Comparison of ENCODE assay signal across 13 mouse cellular contexts in the genomic region with DNA sequence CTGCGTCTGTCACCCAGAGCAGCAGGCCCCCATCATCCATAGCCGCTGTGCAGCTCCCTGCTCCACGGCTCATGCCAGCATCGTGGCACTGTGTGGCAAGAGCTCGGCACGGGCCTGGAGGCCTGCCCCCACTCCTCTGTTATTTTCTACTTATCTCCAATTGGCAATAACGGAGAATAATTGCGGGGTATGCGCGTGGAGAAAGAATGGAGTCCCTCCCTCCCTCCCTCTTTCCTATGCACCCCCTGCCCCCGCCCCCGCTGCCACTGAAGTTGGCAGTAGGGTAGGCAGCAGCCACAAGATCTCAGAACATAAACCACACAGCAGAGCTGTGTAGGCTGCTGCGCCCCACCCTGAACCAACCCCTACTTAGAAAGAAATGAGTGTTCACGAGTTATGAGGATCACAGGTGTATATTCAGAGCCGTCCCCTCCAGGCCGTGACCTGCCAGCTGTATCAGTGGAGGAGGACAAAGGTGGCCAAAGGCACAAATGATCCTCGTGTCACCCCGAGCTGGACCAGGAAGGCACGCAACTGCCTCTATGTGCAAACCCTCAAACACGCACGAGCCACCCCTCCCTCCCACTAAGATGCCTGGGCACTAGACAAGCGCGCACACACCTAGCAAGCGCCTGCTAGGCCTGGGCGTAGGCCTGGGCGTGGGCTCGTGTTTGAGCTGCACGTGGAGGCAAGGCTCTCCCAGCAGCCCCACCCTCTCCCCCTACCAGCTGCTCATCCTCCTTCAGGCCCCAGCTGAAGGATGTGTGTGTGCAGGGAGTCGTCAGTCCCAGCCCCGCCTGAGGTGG.
DNase-seq lines count a peak whose midpoint lies in the region; ATAC-seq and TF ChIP-seq lines count a peak whose summit lies in the region.
"Had no signal": no experiment of that assay in that cellular context is flagged by ENCODE, and none has a peak within 500 bp of the region (broad histone marks: within the 10 kb centered on the region; RNA-seq: fewer than 3 reads in every experiment).

No protein-coding gene starts in this region.

- no peak for TF ChIP-seq CTCF in layer of hippocampus, adult 2 months (conservative IDR thresholded peaks at IDR 0.05)
- no peak for TF ChIP-seq CTCF in lung, postnatal 0 days (IDR thresholded peaks at IDR 0.05)

- 71% methylated on average over 30 of the region's 30 CpGs for WGBS in forebrain, embryonic 15.5 days
- 73% methylated on average over 30 of the region's 30 CpGs for WGBS in stomach, embryonic 15.5 days
- 77% methylated on average over 29 of the region's 30 CpGs for WGBS in lung, postnatal 0 days

- peaks cover 15% of the 10 kb centered on the region for H3K4me1 ChIP-seq in forebrain, embryonic 15.5 days
- 0 out of 2 replicates have a peak, but pooled peaks cover 1% of the 10 kb centered on the region for H3K4me1 ChIP-seq in stomach, embryonic 15.5 days
- no peaks in the 10 kb centered on the region for H3K4me1 ChIP-seq in lung, postnatal 0 days (ENCODE audit: insufficient read depth, low read depth, low read length)

- no peaks in the 10 kb centered on the region for H3K9me3 ChIP-seq in forebrain, embryonic 15.5 days
- H3K9me3 ChIP-seq in stomach, embryonic 15.5 days: no peaks in the 10 kb centered on the region
- H3K9me3 ChIP-seq in lung, postnatal 0 days (ENCODE audit: low read length): no peaks in the 10 kb centered on the region
- H3K9me3 ChIP-seq: G1E; limb, embryonic 15.5 days had no signal

- H3K4me2 ChIP-seq in forebrain, embryonic 15.5 days (replicated peaks): no peak overlapping the region
- H3K4me2 ChIP-seq in stomach, embryonic 15.5 days: no peak overlapping the region
- no peak overlapping the region for H3K4me2 ChIP-seq in lung, postnatal 0 days (replicated peaks; ENCODE audit: low read depth, low read length)
- H3K4me2 ChIP-seq: limb, embryonic 15.5 days had no signal

- H3K4me3 ChIP-seq in layer of hippocampus, adult 2 months: no peak overlapping the region
- H3K4me3 ChIP-seq in forebrain, embryonic 15.5 days: no peak overlapping the region
- H3K4me3 ChIP-seq in stomach, embryonic 15.5 days (replicated peaks): no peak overlapping the region
- no peak overlapping the region for H3K4me3 ChIP-seq in lung, postnatal 0 days (ENCODE audit: low read depth, low read length)
- H3K4me3 ChIP-seq: limb, embryonic 15.5 days had no signal

- H3K27me3 ChIP-seq in forebrain, embryonic 15.5 days: no peaks in the 10 kb centered on the region
- H3K27me3 ChIP-seq in stomach, embryonic 15.5 days (replicated peaks): no peaks in the 10 kb centered on the region
- H3K27me3 ChIP-seq in lung, postnatal 0 days (replicated peaks; ENCODE audit: insufficient read depth, low read length): no peaks in the 10 kb centered on the region
- H3K27me3 ChIP-seq: limb, embryonic 15.5 days had no signal

- no peak for TF ChIP-seq EP300 in lung, postnatal 0 days (IDR thresholded peaks at IDR 0.05)

- H3K9ac ChIP-seq in forebrain, embryonic 15.5 days (replicated peaks): peak overlapping the region; percentile 10; the same call in 1 of the 2 replicates
- H3K9ac ChIP-seq in stomach, embryonic 15.5 days: no peak overlapping the region
- H3K9ac ChIP-seq in lung, postnatal 0 days (replicated peaks; ENCODE audit: low read depth): no peak overlapping the region
- H3K9ac ChIP-seq: limb, embryonic 15.5 days had no signal

- no peak for DNase-seq in layer of hippocampus, adult 2 months (ENCODE audit: low spot score in 2 of 2)
- DNase-seq in layer of hippocampus, adult 8-10 months (ENCODE audit: low spot score in 2 of 2): no peak
- peak; percentile 62 for DNase-seq in ZHBTc4 (ENCODE audit: low read depth, low spot score)
- DNase-seq in lung, postnatal 36 days: no peak
- DNase-seq in cerebellum, postnatal 25 days: no peak
- no peak for DNase-seq in lung, postnatal 0 days (ENCODE audit: low spot score)
- DNase-seq: adrenal gland, adult 2 months; cerebellum, adult 8-10 months had no signal

- H3K27ac ChIP-seq in layer of hippocampus, adult 2 months: peak overlapping the region; percentile 79
- H3K27ac ChIP-seq in forebrain, embryonic 15.5 days (replicated peaks): no peak overlapping the region
- no peak overlapping the region for H3K27ac ChIP-seq in stomach, embryonic 15.5 days
- no peak overlapping the region for H3K27ac ChIP-seq in lung, postnatal 0 days (ENCODE audit: low read length)
- H3K27ac ChIP-seq: kidney, postnatal 0 days; limb, embryonic 15.5 days had no signal

- no peaks in the 10 kb centered on the region for H3K36me3 ChIP-seq in forebrain, embryonic 15.5 days
- no peaks in the 10 kb centered on the region for H3K36me3 ChIP-seq in stomach, embryonic 15.5 days
- H3K36me3 ChIP-seq in lung, postnatal 0 days (ENCODE audit: insufficient read depth, low read length): no peaks in the 10 kb centered on the region
- H3K36me3 ChIP-seq: G1E; limb, embryonic 15.5 days had no signal

- peak; percentile 72 for ATAC-seq in forebrain, embryonic 15.5 days (replicated peaks)
- ATAC-seq in stomach, embryonic 15.5 days (ENCODE audit: insufficient read depth, low FRiP score, low read depth): 0 out of 2 replicates have a peak, but pooled peaks have one; percentile 20
- no peak for ATAC-seq in lung, postnatal 0 days
